Mouse (Mus musculus) liver, embryonic 11.5 days (tissue): ENCODE measurements around the gene Usp17lc. TPM values are rescaled to one million over a fixed set of nuclear protein-coding genes. Genes with fewer than 3 reads are reported as not detected.

ENCODE experiments used
- microRNA-seq: library from miRNA; unstranded; fragments of <30 nt; microRNA quantifications from one replicate; pipeline ENCODE4, GENCODE M21; 2017; ENCODE audit warnings: borderline number of aligned reads
- polyA plus RNA-seq: library from polyadenylated mRNA; unstranded; fragments of >200 nt; fragmentation: Nextera tagmentation; extraction: Ambion mirVana; gene quantifications from 2 replicates; pipeline ENCODE4 v1.2.1, GENCODE M21; 2014

Gene Usp17lc
- polyA plus RNA-seq, 1 experiment from 2014 or later = not detected

Small RNAs within 50 kb of the gene (microRNA-seq; reads per million reads assigned to microRNA genes)
- not detected for gene Gm25774

Other genes starting within 250 kb of the Usp17lc start
- gene Olfr591, start 236.7 kb upstream of the Usp17lc start, polyA plus RNA-seq = not detected in 2 replicates
- gene Olfr592, start 230.3 kb upstream of the Usp17lc start, polyA plus RNA-seq = not detected in 2 replicates
- not detected in 2 replicates for gene Olfr593, start 203.2 kb upstream of the Usp17lc start, polyA plus RNA-seq
- not detected in 2 replicates for gene Olfr594, start 198.1 kb upstream of the Usp17lc start, polyA plus RNA-seq
- not detected in 2 replicates for gene Usp17ld, start 162.6 kb upstream of the Usp17lc start, polyA plus RNA-seq
- not detected in 2 replicates for gene Olfr596, start 109.4 kb upstream of the Usp17lc start, polyA plus RNA-seq
- not detected in 2 replicates for gene Olfr597, start 98.8 kb upstream of the Usp17lc start, polyA plus RNA-seq
- not detected in 2 replicates for gene Olfr598, start 91.5 kb upstream of the Usp17lc start, polyA plus RNA-seq
- not detected in 2 replicates for gene Olfr599, start 79.2 kb upstream of the Usp17lc start, polyA plus RNA-seq
- gene Olfr600, start 65.4 kb upstream of the Usp17lc start, polyA plus RNA-seq = not detected in 2 replicates
- not detected in 2 replicates for gene Olfr601, start 52.4 kb upstream of the Usp17lc start, polyA plus RNA-seq
- not detected in 2 replicates for gene Olfr603, start 28.9 kb upstream of the Usp17lc start, polyA plus RNA-seq
- gene Olfr605, start 30.4 kb downstream of the Usp17lc start, polyA plus RNA-seq = not detected in 2 replicates
- not detected in 2 replicates for gene Olfr606, start 34.0 kb downstream of the Usp17lc start, polyA plus RNA-seq
- gene Olfr607, start 49.1 kb downstream of the Usp17lc start, polyA plus RNA-seq = not detected in 2 replicates
- not detected in 2 replicates for gene Olfr608, start 54.8 kb downstream of the Usp17lc start, polyA plus RNA-seq
- gene Olfr609, start 83.0 kb downstream of the Usp17lc start, polyA plus RNA-seq = not detected in 2 replicates
- not detected in 2 replicates for gene Olfr610, start 97.0 kb downstream of the Usp17lc start, polyA plus RNA-seq
- gene Olfr611, start 105.8 kb downstream of the Usp17lc start, polyA plus RNA-seq = not detected in 2 replicates
- gene Olfr612, start 127.6 kb downstream of the Usp17lc start, polyA plus RNA-seq = not detected in 2 replicates
- gene Olfr613, start 133.0 kb downstream of the Usp17lc start, polyA plus RNA-seq = not detected in 2 replicates
- gene Olfr615, start 141.0 kb downstream of the Usp17lc start, polyA plus RNA-seq = not detected in 2 replicates
- not detected in 2 replicates for gene Olfr616, start 154.1 kb downstream of the Usp17lc start, polyA plus RNA-seq
- not detected in 2 replicates for gene Olfr617, start 158.0 kb downstream of the Usp17lc start, polyA plus RNA-seq
- not detected in 2 replicates for gene Olfr618, start 175.0 kb downstream of the Usp17lc start, polyA plus RNA-seq
- not detected in 2 replicates for gene Olfr619, start 185.5 kb downstream of the Usp17lc start, polyA plus RNA-seq
- gene Olfr620, start 197.5 kb downstream of the Usp17lc start, polyA plus RNA-seq = not detected in 2 replicates
- gene Olfr622, start 227.6 kb downstream of the Usp17lc start, polyA plus RNA-seq = not detected in 2 replicates
- not detected in 2 replicates for gene Olfr623, start 248.6 kb downstream of the Usp17lc start, polyA plus RNA-seq